Mouse (Mus musculus): ENCODE measurements at regions not wholly inside any gene's neighbourhood (a gene's known extent, or its start where the extent isn't known, plus 50 kb on each side); places are given as distances from the start of the nearest gene placed in this dataset.

GRCm38 (mm10) chr5:121076741-121077140 lies 66.8 kb upstream of the Rph3a start:
- TF ChIP-seq CTCF (IDR thresholded peaks at IDR 0.05; ENCODE audit: control insufficient read depth, insufficient read depth, insufficient replicate concordance, low read depth, low read length): no peak
- no peak for TF ChIP-seq POLR2A (IDR thresholded peaks at IDR 0.05; ENCODE audit: control insufficient read depth, low read depth, low read length)
